Mouse (Mus musculus) left cerebral cortex, postnatal 36 days (tissue): Measurements from ENCODE around the gene Ccdc57. TPM values are rescaled to one million over a fixed set of nuclear protein-coding genes. Genes with fewer than 3 reads are reported as not detected.
A peak's percentile ranks its signal among the peaks of the same experiment; 100 is the strongest.

Experiments used
- DNase-seq, 2 experiments: peaks; one replicate each; pipeline ENCODE4 v3.0.0; 2021 to 2022; ENCODE audit warnings: low spot score in 2 of 2, mixed read lengths in 1 of 2
- intact Hi-C: fragments of 180-260 bp; cut with DNase I; formaldehyde crosslinking; loops from one replicate; pipeline ENCODE4 v1.15.1; 2025
- total RNA-seq, 2 experiments: library from RNA; stranded (reverse); gene quantifications; 2 replicates each; pipeline ENCODE4 v1.2.3; 2021

Ccdc57 gene
- total RNA-seq, result 10 to 100 TPM in 1 of 2 experiments, 1 to 10 TPM in 1; 6.2 to 10.7 TPM

- intact Hi-C loops, result no loop called here
- DNase-seq, result peak; percentile 93 to 94
These were observed at the start of gene Ccdc57 for GRCm38 (mm10) chr11:120932564-120933398. Gene Ccdc57 (minus strand): TSS chr11:120932872.

- intact Hi-C loops, result no loop called here
- no peak for DNase-seq
These were observed 49.8 kb upstream of the Ccdc57 start for GRCm38 (mm10) chr11:120982459-120982858.

GRCm38 (mm10) chr11:120981661-120982060 lies 49.0 kb upstream of the Ccdc57 start:
- DNase-seq, result no peak
- intact Hi-C loops, result no loop called here

GRCm38 (mm10) chr11:120980427-120981035 lies 47.9 kb upstream of the Ccdc57 start:
- DNase-seq, result no peak
- intact Hi-C loops, result no loop called here

GRCm38 (mm10) chr11:120979711-120980426 lies 47.2 kb upstream of the Ccdc57 start:
- intact Hi-C loops, result no loop called here
- no peak for DNase-seq

GRCm38 (mm10) chr11:120973318-120973717 lies 40.6 kb upstream of the Ccdc57 start:
- no peak for DNase-seq
- intact Hi-C loops, result no loop called here

- no peak for DNase-seq
These were observed 38.6 kb upstream of the Ccdc57 start for GRCm38 (mm10) chr11:120971237-120971636.

GRCm38 (mm10) chr11:120969742-120970141 lies 37.1 kb upstream of the Ccdc57 start:
- intact Hi-C loops, result no loop called here
- DNase-seq, result no peak

More at GRCm38 (mm10) chr11:120971237-120971636, 38.6 kb upstream of the Ccdc57 start:
- intact Hi-C loops, result no loop called here

- intact Hi-C loops, result no loop called here
- DNase-seq, result no peak
These were observed 32.9 kb upstream of the Ccdc57 start for GRCm38 (mm10) chr11:120965587-120965986.

GRCm38 (mm10) chr11:120964195-120965157 lies 31.8 kb upstream of the Ccdc57 start:
- no peak for DNase-seq
- intact Hi-C loops, result no loop called here

GRCm38 (mm10) chr11:120962909-120963308 lies 30.2 kb upstream of the Ccdc57 start:
- intact Hi-C loops, result no loop called here
- DNase-seq, result no peak

- no peak for DNase-seq
- intact Hi-C loops, result no loop called here
These were observed 29.5 kb upstream of the Ccdc57 start for GRCm38 (mm10) chr11:120962050-120962771.

- no peak for DNase-seq
- intact Hi-C loops, result no loop called here
These were observed 28.9 kb upstream of the Ccdc57 start for GRCm38 (mm10) chr11:120961594-120961993.

- DNase-seq, result no peak
- intact Hi-C loops, result no loop called here
These were observed 27.6 kb upstream of the Ccdc57 start for GRCm38 (mm10) chr11:120960248-120960647.

GRCm38 (mm10) chr11:120959564-120959963 lies 26.9 kb upstream of the Ccdc57 start:
- intact Hi-C loops, result no loop called here
- DNase-seq, result no peak

- intact Hi-C loops, result no loop called here
- DNase-seq, result no peak
These were observed 26.4 kb upstream of the Ccdc57 start for GRCm38 (mm10) chr11:120959066-120959465.

GRCm38 (mm10) chr11:120957731-120958257 lies 25.1 kb upstream of the Ccdc57 start:
- DNase-seq, result no peak
- intact Hi-C loops, result no loop called here

GRCm38 (mm10) chr11:120957052-120957451 lies 24.4 kb upstream of the Ccdc57 start:
- intact Hi-C loops, result no loop called here
- no peak for DNase-seq
